Mouse (Mus musculus) erythroblast, embryonic 14.5 days (primary cell): ENCODE results near the gene Fam19a2. TPM values are rescaled to one million over a fixed set of nuclear protein-coding genes. Genes with fewer than 3 reads are reported as not detected.

Source experiments
- H3K27me3 ChIP-seq: 2 replicates; pipeline ENCODE4 v1.6.1; 2012; ENCODE audit warnings: inconsistent platforms; ENCODE audit not compliant: control insufficient read depth
- H3K36me3 ChIP-seq: 2 replicates; pipeline ENCODE4 v1.6.1; 2012; ENCODE audit warnings: mild to moderate bottlenecking, inconsistent platforms; ENCODE audit not compliant: control insufficient read depth
- H3K4me1 ChIP-seq: 2 replicates; pipeline ENCODE4 v1.6.1; 2012; ENCODE audit warnings: inconsistent platforms; ENCODE audit not compliant: control insufficient read depth
- H3K4me3 ChIP-seq: replicated peaks from 2 replicates; pipeline ENCODE3; 2012; ENCODE audit warnings: moderate library complexity, mild to moderate bottlenecking, inconsistent platforms
- H3K9me3 ChIP-seq: 2 replicates; pipeline ENCODE4 v1.6.1; 2012; ENCODE audit warnings: low read length, inconsistent platforms, mixed read lengths; ENCODE audit not compliant: control insufficient read depth
- GATA1 ChIP-seq: IDR thresholded peaks from 2 replicates; pipeline ENCODE4 v1.6.1; 2012; ENCODE audit warnings: low read length, inconsistent platforms, mixed read lengths
- TAL1 ChIP-seq: IDR thresholded peaks from 3 replicates; pipeline ENCODE4 v1.6.1; 2012; ENCODE audit warnings: low read length, inconsistent platforms, mixed read lengths
- polyA plus RNA-seq: library from polyadenylated mRNA; stranded (reverse); fragments of >175 nt; gene quantifications from 2 replicates; pipeline ENCODE4 v1.2.3, GENCODE M21; 2012

Gene Fam19a2
- polyA plus RNA-seq, 1 experiment: 0.01 TPM

GRCm38 (mm10) chr10:123364628-123365027, 100.8 kb downstream of the Fam19a2 start:
- Histone ChIP-seq H3K9me3 (peaks cover 12% of the 10 kb centered on the region; the same call in 1 of the 2 replicates), H3K27me3 (no peaks in the 10 kb centered on the region), H3K4me1 (no peaks in the 10 kb centered on the region), H3K4me3 (no peak overlapping the region), H3K36me3 (no peaks in the 10 kb centered on the region)
- no peak for TF ChIP-seq GATA1
- TF ChIP-seq TAL1: no peak

- H3K4me1 ChIP-seq: no peaks in the 10 kb centered on the region
- no peak for TF ChIP-seq TAL1
- no peak for TF ChIP-seq GATA1
- no peak overlapping the region for H3K4me3 ChIP-seq
- H3K36me3 ChIP-seq: no peaks in the 10 kb centered on the region
- H3K27me3 ChIP-seq: no peaks in the 10 kb centered on the region
- peaks cover 13% of the 10 kb centered on the region for H3K9me3 ChIP-seq
Observed at GRCm38 (mm10) chr10:123367152-123367864, 103.5 kb downstream of the Fam19a2 start.

GRCm38 (mm10) chr10:123383277-123383676, 119.5 kb downstream of the Fam19a2 start:
- Histone ChIP-seq H3K36me3 (no peaks in the 10 kb centered on the region), H3K4me3 (no peak overlapping the region), H3K9me3 (peaks cover 7% of the 10 kb centered on the region), H3K27me3 (no peaks in the 10 kb centered on the region), H3K4me1 (no peaks in the 10 kb centered on the region)
- TF ChIP-seq GATA1 (no peak), TAL1 (no peak)

- no peak for TF ChIP-seq TAL1
- no peak for TF ChIP-seq GATA1
- no peaks in the 10 kb centered on the region for H3K4me1 ChIP-seq
- H3K4me3 ChIP-seq: no peak overlapping the region
- peaks cover 3% of the 10 kb centered on the region; the same call in 1 of the 2 replicates for H3K9me3 ChIP-seq
- no peaks in the 10 kb centered on the region for H3K27me3 ChIP-seq
- H3K36me3 ChIP-seq: no peaks in the 10 kb centered on the region
Observed at GRCm38 (mm10) chr10:123385641-123386040, 121.8 kb downstream of the Fam19a2 start.

- Histone ChIP-seq H3K9me3 (peaks cover 5% of the 10 kb centered on the region; the same call in 1 of the 2 replicates), H3K4me1 (no peaks in the 10 kb centered on the region), H3K36me3 (no peaks in the 10 kb centered on the region), H3K4me3 (no peak overlapping the region), H3K27me3 (no peaks in the 10 kb centered on the region)
- TF ChIP-seq GATA1 (no peak), TAL1 (no peak)
Observed at GRCm38 (mm10) chr10:123395429-123395828, 131.6 kb downstream of the Fam19a2 start.

- TF ChIP-seq TAL1 (no peak), GATA1 (no peak)
- no peaks in the 10 kb centered on the region for H3K36me3 ChIP-seq
- no peaks in the 10 kb centered on the region for H3K27me3 ChIP-seq
- H3K4me3 ChIP-seq: no peak overlapping the region
- H3K9me3 ChIP-seq: peaks cover 11% of the 10 kb centered on the region
- H3K4me1 ChIP-seq: no peaks in the 10 kb centered on the region
Observed at GRCm38 (mm10) chr10:123398136-123398535, 134.3 kb downstream of the Fam19a2 start.

- Histone ChIP-seq H3K27me3 (no peaks in the 10 kb centered on the region), H3K4me3 (no peak overlapping the region), H3K36me3 (no peaks in the 10 kb centered on the region), H3K4me1 (no peaks in the 10 kb centered on the region), H3K9me3 (peaks cover 15% of the 10 kb centered on the region)
- TF ChIP-seq TAL1 (no peak), GATA1 (no peak)
Observed at GRCm38 (mm10) chr10:123401188-123401587, 137.4 kb downstream of the Fam19a2 start.

GRCm38 (mm10) chr10:123402460-123402859, 138.7 kb downstream of the Fam19a2 start:
- no peaks in the 10 kb centered on the region for H3K27me3 ChIP-seq
- H3K9me3 ChIP-seq: peaks cover 12% of the 10 kb centered on the region

GRCm38 (mm10) chr10:123414953-123415352, 151.2 kb downstream of the Fam19a2 start:
- H3K4me3 ChIP-seq: no peak overlapping the region
- H3K4me1 ChIP-seq: no peaks in the 10 kb centered on the region
- H3K27me3 ChIP-seq: no peaks in the 10 kb centered on the region
- H3K9me3 ChIP-seq: peaks cover 2% of the 10 kb centered on the region; the same call in 1 of the 2 replicates
- no peaks in the 10 kb centered on the region for H3K36me3 ChIP-seq
- TF ChIP-seq GATA1 (no peak), TAL1 (no peak)

More at GRCm38 (mm10) chr10:123402460-123402859, 138.7 kb downstream of the Fam19a2 start:
- H3K4me1 ChIP-seq: no peaks in the 10 kb centered on the region
- no peak overlapping the region for H3K4me3 ChIP-seq
- H3K36me3 ChIP-seq: no peaks in the 10 kb centered on the region
- no peak for TF ChIP-seq TAL1
- no peak for TF ChIP-seq GATA1
